ENCODE assay signal across 10 mouse cellular contexts in the genomic region with DNA sequence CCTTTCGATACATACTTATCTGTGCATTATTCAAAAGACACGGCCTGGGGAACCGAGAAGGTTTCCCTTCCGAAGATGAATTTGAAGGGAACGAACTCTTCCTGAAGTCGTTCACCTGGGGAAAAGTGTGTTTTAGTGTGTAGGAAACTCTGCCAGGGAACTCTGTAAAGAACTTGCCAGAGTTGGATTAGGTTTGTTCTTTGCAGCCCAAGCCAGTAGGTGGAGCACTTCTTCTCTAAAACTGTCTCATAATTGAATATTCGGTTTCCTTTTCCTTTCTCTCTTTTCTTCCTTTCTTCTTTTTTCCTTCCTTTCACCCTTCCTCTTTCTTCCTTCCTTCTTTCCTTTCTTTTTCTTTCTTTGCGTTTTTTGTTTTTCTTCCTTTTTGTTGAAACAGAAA. TPM values are rescaled to one million over a fixed set of nuclear protein-coding genes. Genes with fewer than 3 reads are reported as not detected.
DNase-seq lines count a peak whose midpoint lies in the region; ATAC-seq and TF ChIP-seq lines count a peak whose summit lies in the region.
"Had no signal": no experiment of that assay in that cellular context is flagged by ENCODE, and none has a peak within 500 bp of the region (broad histone marks: within the 10 kb centered on the region; RNA-seq: fewer than 3 reads in every experiment).

No protein-coding gene starts in this region.

- peak; percentile 35 for DNase-seq in thymus, adult 2 months
- DNase-seq in thymus, adult 18-20 months = no peak
- DNase-seq in retina, postnatal 1 day = peak; percentile 33
- no peak for DNase-seq in testis, postnatal 10 days (ENCODE audit: low spot score)
- DNase-seq in left cerebral cortex, postnatal 10 days (ENCODE audit: extremely low spot score in 1 of 2, low spot score in 2 of 2) = no peak

- H3K4me2 ChIP-seq in intestine, postnatal 0 days (replicated peaks; ENCODE audit: low read depth) = no peak overlapping the region; the same call in 1 of the 2 replicates
- no peak overlapping the region for H3K4me2 ChIP-seq in intestine, embryonic 16.5 days (ENCODE audit: low read depth, low read length)

- H3K4me1 ChIP-seq in intestine, postnatal 0 days (replicated peaks; ENCODE audit: control insufficient read depth, insufficient read depth, low read length) = no peaks in the 10 kb centered on the region
- no peaks in the 10 kb centered on the region for H3K4me1 ChIP-seq in intestine, embryonic 16.5 days (ENCODE audit: control insufficient read depth, insufficient read depth, low read length)
- no peaks in the 10 kb centered on the region for H3K4me1 ChIP-seq in thymus, adult 2 months (replicated peaks; ENCODE audit: control insufficient read depth, insufficient read depth, low read length)
- H3K4me1 ChIP-seq in cortical plate, adult 2 months (ENCODE audit: control insufficient read depth, insufficient read depth, low read length) = no peaks in the 10 kb centered on the region

- H3K36me3 ChIP-seq in intestine, postnatal 0 days (ENCODE audit: control insufficient read depth, insufficient read depth) = no peaks in the 10 kb centered on the region
- H3K36me3 ChIP-seq in intestine, embryonic 16.5 days (ENCODE audit: control insufficient read depth, insufficient read depth, low read length) = no peaks in the 10 kb centered on the region
- no peaks in the 10 kb centered on the region for H3K36me3 ChIP-seq in thymus, adult 2 months (ENCODE audit: control insufficient read depth, insufficient read depth, low read length)

- no peak overlapping the region for H3K27ac ChIP-seq in intestine, postnatal 0 days (ENCODE audit: low read depth, low read length)
- no peak overlapping the region for H3K27ac ChIP-seq in intestine, embryonic 16.5 days (ENCODE audit: low read length)
- H3K27ac ChIP-seq in thymus, adult 2 months (ENCODE audit: control insufficient read depth, insufficient read depth, low read length) = no peak overlapping the region
- H3K27ac ChIP-seq in cortical plate, adult 2 months (ENCODE audit: insufficient read depth, low read length) = no peak overlapping the region

- H3K9me3 ChIP-seq in intestine, postnatal 0 days (ENCODE audit: control insufficient read depth) = no peaks in the 10 kb centered on the region
- H3K9me3 ChIP-seq in intestine, embryonic 16.5 days (ENCODE audit: control insufficient read depth, low read length) = no peaks in the 10 kb centered on the region

- H3K4me3 ChIP-seq in intestine, postnatal 0 days (ENCODE audit: low read depth, low read length) = no peak overlapping the region
- no peak overlapping the region for H3K4me3 ChIP-seq in intestine, embryonic 16.5 days (ENCODE audit: low read length)
- no peak overlapping the region for H3K4me3 ChIP-seq in thymus, adult 2 months (ENCODE audit: control insufficient read depth, insufficient read depth, low read length)
- H3K4me3 ChIP-seq in cortical plate, adult 2 months (ENCODE audit: insufficient read depth, low read length) = no peak overlapping the region

- TF ChIP-seq CTCF in intestine, postnatal 0 days (IDR thresholded peaks at IDR 0.05; ENCODE audit: low read depth) = peak; percentile 67
- TF ChIP-seq CTCF in thymus, adult 2 months (IDR thresholded peaks at IDR 0.05; ENCODE audit: borderline replicate concordance, control insufficient read depth, extremely low read depth, insufficient read depth, low read length, poor library complexity) = no peak
- TF ChIP-seq CTCF in cortical plate, adult 2 months (IDR thresholded peaks at IDR 0.05; ENCODE audit: extremely low read depth, insufficient read depth, low read length) = peak; percentile 17; the same call in 1 of the 2 replicates

- no peaks in the 10 kb centered on the region for H3K27me3 ChIP-seq in intestine, postnatal 0 days (replicated peaks; ENCODE audit: control insufficient read depth, insufficient read depth, low read length)
- H3K27me3 ChIP-seq in intestine, embryonic 16.5 days (replicated peaks; ENCODE audit: control insufficient read depth, insufficient read depth, low read length) = no peaks in the 10 kb centered on the region
- no peaks in the 10 kb centered on the region for H3K27me3 ChIP-seq in thymus, adult 2 months (ENCODE audit: control insufficient read depth, insufficient read depth, low read length)

- TF ChIP-seq POLR2A in thymus, adult 2 months (IDR thresholded peaks at IDR 0.05; ENCODE audit: control insufficient read depth, extremely low read depth, insufficient read depth, low read length, poor library complexity) = no peak
- TF ChIP-seq POLR2A in cortical plate, adult 2 months (IDR thresholded peaks at IDR 0.05; ENCODE audit: extremely low read depth, insufficient read depth, low read length) = no peak

- no peak for ATAC-seq in intestine, postnatal 0 days
- no peak for ATAC-seq in intestine, embryonic 16.5 days

- intact Hi-C loops in left cerebral cortex, postnatal 10 days (cut with DNase I) = loop anchor here (10.0 kb wide), 1 partner anchor 144 kb away; the partner anchor contains the start of gene Ifna6

- WGBS in intestine, postnatal 0 days = 39% methylated on average over 8 of the region's 8 CpGs
- WGBS in intestine, embryonic 16.5 days = 47% methylated on average over 8 of the region's 8 CpGs
- 42% methylated on average over 8 of the region's 8 CpGs for WGBS in thymus, adult 2 months

- no peak overlapping the region for H3K9ac ChIP-seq in intestine, postnatal 0 days (ENCODE audit: low read depth, low read length)
- H3K9ac ChIP-seq in intestine, embryonic 16.5 days (ENCODE audit: low read depth, low read length) = no peak overlapping the region

RNA-seq across cellular contexts. Expression of gene Ifna2, which starts 3.4 kb away (rescaled TPM):
- polyA plus RNA-seq in intestine, postnatal 0 days (2015; fragmentation: Nextera tagmentation; extraction: Ambion mirVana) = not detected in 2 replicates
- not detected in 2 replicates for polyA plus RNA-seq in intestine, embryonic 16.5 days (2015; fragmentation: Nextera tagmentation; extraction: Ambion mirVana)
- not detected in 2 replicates for polyA plus RNA-seq in thymus, adult 2 months (2012; rRNA removed)
- not detected in 2 replicates for polyA plus RNA-seq in cortical plate, adult 2 months (2012; rRNA removed)
- total RNA-seq in left cerebral cortex, postnatal 10 days (2021) = not detected
- total RNA-seq: hematopoietic stem cell, adult 5-6 weeks had no signal
- polyA plus RNA-seq: testis, adult 2 months had no signal

RNA-seq across cellular contexts. Expression of gene Ifna16, which starts 3.6 kb away (rescaled TPM):
- polyA plus RNA-seq in intestine, postnatal 0 days (2015; fragmentation: Nextera tagmentation; extraction: Ambion mirVana) = not detected in 2 replicates
- not detected in 2 replicates for polyA plus RNA-seq in intestine, embryonic 16.5 days (2015; fragmentation: Nextera tagmentation; extraction: Ambion mirVana)
- polyA plus RNA-seq in thymus, adult 2 months (2012; rRNA removed) = not detected in 2 replicates
- polyA plus RNA-seq in cortical plate, adult 2 months (2012; rRNA removed) = not detected in 2 replicates
- not detected for total RNA-seq in left cerebral cortex, postnatal 10 days (2021)
- total RNA-seq: hematopoietic stem cell, adult 5-6 weeks had no signal
- polyA plus RNA-seq: testis, adult 2 months had no signal

RNA-seq across cellular contexts. Expression of gene Ifnab, which starts 10.8 kb away (rescaled TPM):
- polyA plus RNA-seq in intestine, postnatal 0 days (2015; fragmentation: Nextera tagmentation; extraction: Ambion mirVana) = not detected in 2 replicates
- polyA plus RNA-seq in intestine, embryonic 16.5 days (2015; fragmentation: Nextera tagmentation; extraction: Ambion mirVana) = not detected in 2 replicates
- 0.17 TPM in 1 of 2 replicates, not detected in the other for polyA plus RNA-seq in thymus, adult 2 months (2012; rRNA removed)
- polyA plus RNA-seq in cortical plate, adult 2 months (2012; rRNA removed) = not detected in 2 replicates
- not detected for total RNA-seq in left cerebral cortex, postnatal 10 days (2021)
- total RNA-seq: hematopoietic stem cell, adult 5-6 weeks had no signal

RNA-seq across cellular contexts. Expression of gene Ifna13, which starts 36.1 kb away (rescaled TPM):
- not detected in 2 replicates for polyA plus RNA-seq in intestine, postnatal 0 days (2015; fragmentation: Nextera tagmentation; extraction: Ambion mirVana)
- not detected in 2 replicates for polyA plus RNA-seq in intestine, embryonic 16.5 days (2015; fragmentation: Nextera tagmentation; extraction: Ambion mirVana)
- not detected in 2 replicates for polyA plus RNA-seq in thymus, adult 2 months (2012; rRNA removed)
- polyA plus RNA-seq in cortical plate, adult 2 months (2012; rRNA removed) = not detected in 2 replicates
- total RNA-seq in left cerebral cortex, postnatal 10 days (2021) = not detected
- total RNA-seq: hematopoietic stem cell, adult 5-6 weeks had no signal
- polyA plus RNA-seq: testis, adult 2 months had no signal

RNA-seq across cellular contexts. Expression of gene Gm26566, which starts 41.2 kb away (rescaled TPM):
- polyA plus RNA-seq in intestine, postnatal 0 days (2015; fragmentation: Nextera tagmentation; extraction: Ambion mirVana) = 0.16 and 0.43 TPM in 2 replicates
- 0.62 and 1.4 TPM in 2 replicates for polyA plus RNA-seq in intestine, embryonic 16.5 days (2015; fragmentation: Nextera tagmentation; extraction: Ambion mirVana)
- polyA plus RNA-seq in thymus, adult 2 months (2012; rRNA removed) = 0.86 and 1.5 TPM in 2 replicates
- polyA plus RNA-seq in cortical plate, adult 2 months (2012; rRNA removed) = 0.61 and 1.2 TPM in 2 replicates
- total RNA-seq in left cerebral cortex, postnatal 10 days (2021) = 1 to 10 TPM; 1.8 to 2.0 TPM
- total RNA-seq: hematopoietic stem cell, adult 5-6 weeks had no signal

Comparison
In these comparisons a context has a peak if more than half of its experiments do, and no peak if none do; other contexts are left out.
1. DNase-seq: peak in thymus, adult 2 months (single experiment) and retina, postnatal 1 day (single experiment); none in thymus, adult 18-20 months (0 of 2), testis, postnatal 10 days (single experiment) and left cerebral cortex, postnatal 10 days (0 of 2).